Mouse (Mus musculus) urinary bladder, postnatal 14 days (tissue): ENCODE measurements around the gene Gapvd1.
A peak's percentile ranks its signal among the peaks of the same experiment; 100 is the strongest.
"Not testable (repeated sequence)": the region's sequence is repeated elsewhere in the genome, so short reads cannot be mapped to it uniquely, and the experiment has no call there.

Experiments
- DNase-seq: peaks from one replicate; pipeline ENCODE4 v3.0.0; 2021; ENCODE audit warnings: low spot score

The Gapvd1 gene

GRCm38 (mm10) chr2:34754551-34755358 is at the start of gene Gapvd1:
Gapvd1 (minus strand) TSS chr2:34755232.
- no peak for DNase-seq

- DNase-seq = no peak
These were observed 49.8 kb upstream of the Gapvd1 start for GRCm38 (mm10) chr2:34804815-34805214.

- no peak for DNase-seq
These were observed 49.1 kb upstream of the Gapvd1 start for GRCm38 (mm10) chr2:34804172-34804571.

DNA sequence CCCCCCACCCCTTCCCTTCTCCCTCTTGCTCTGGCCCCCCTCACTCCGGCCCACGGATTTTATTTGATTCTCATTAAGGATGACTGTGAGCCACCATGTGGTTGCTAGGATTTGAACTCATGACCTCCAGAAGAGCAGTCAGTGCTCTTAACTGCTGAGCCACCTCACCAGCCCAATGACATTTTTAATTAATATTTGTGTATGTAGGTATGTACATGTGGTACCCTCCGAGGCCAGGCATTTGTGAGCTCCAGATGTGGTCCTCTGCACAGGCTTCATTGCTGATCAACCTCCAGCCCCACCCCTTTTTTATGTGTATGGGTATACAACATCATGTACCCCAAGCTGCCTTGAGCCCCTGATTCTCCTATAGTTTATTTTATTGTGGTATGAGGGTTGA is 48.7 kb upstream of the Gapvd1 start:
- no peak for DNase-seq

- DNase-seq = peak; percentile 15
These were observed 47.7 kb upstream of the Gapvd1 start for GRCm38 (mm10) chr2:34802565-34803245.

GRCm38 (mm10) chr2:34801516-34802482 is 46.8 kb upstream of the Gapvd1 start:
- peak; percentile 98 for DNase-seq

GRCm38 (mm10) chr2:34800371-34800770 is 45.3 kb upstream of the Gapvd1 start:
- DNase-seq = no peak

- peak; percentile 85 for DNase-seq
These were observed 44.6 kb upstream of the Gapvd1 start, which contains the start of gene Rabepk for GRCm38 (mm10) chr2:34799357-34800256. Rabepk (minus strand) TSS chr2:34799912.

DNA sequence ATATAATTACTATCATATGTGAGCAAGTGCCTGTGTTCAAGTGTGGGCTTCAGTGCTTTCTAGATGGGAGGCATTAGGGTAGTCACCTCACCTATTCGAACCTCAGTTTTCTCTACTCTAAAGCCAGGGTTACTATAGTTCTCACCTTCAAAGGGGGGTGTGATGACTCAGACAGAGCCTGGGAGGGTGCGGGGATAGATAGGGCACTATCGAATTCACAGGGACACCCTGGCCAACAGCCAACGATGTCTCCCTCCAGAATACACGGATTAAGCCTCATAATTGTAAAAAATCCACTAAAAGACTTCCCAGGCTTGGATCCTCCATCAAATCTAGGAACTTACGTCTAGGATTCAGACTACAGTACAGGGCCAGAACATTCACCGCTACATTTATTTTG is 40.4 kb upstream of the Gapvd1 start:
- no peak for DNase-seq

DNA sequence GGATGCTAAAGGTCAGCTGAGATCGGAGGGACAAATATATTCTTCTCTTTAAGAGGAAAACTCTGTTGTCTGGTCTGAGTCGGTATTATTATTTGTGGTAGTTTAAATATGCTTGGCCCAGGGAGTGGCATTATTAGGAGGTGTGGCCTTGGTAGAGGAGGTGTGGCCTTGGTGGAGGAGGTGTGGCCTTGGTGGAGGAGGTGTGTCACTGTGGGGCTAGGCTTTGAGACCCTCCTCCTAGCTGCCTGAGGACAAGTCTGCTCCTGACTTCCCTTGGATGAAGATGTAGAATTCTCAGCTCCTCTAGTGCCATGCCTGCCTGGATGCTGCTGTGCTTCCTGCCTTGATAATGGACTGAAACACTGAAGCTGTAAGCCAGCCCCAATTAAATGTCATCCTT is 39.5 kb upstream of the Gapvd1 start:
- no peak for DNase-seq

DNA sequence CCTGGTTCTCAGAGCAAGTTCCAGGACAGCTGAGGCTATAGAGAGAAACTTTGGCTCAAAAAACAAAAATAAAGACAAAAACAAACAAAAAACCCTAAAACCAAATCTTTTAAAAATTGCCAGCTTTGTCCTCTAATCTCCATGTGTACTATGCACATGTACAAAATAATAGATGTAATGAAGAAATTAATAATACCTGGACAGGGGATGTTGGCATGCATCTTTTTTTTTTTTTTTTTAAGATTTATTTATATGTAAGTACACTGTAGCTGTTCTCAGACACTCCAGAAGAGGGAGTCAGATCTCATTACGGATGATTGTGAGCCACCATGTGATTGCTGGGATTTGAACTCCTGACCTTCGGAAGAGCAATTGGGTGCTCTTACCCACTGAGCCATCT is 37.5 kb upstream of the Gapvd1 start:
- DNase-seq = not testable (repeated sequence)

DNA sequence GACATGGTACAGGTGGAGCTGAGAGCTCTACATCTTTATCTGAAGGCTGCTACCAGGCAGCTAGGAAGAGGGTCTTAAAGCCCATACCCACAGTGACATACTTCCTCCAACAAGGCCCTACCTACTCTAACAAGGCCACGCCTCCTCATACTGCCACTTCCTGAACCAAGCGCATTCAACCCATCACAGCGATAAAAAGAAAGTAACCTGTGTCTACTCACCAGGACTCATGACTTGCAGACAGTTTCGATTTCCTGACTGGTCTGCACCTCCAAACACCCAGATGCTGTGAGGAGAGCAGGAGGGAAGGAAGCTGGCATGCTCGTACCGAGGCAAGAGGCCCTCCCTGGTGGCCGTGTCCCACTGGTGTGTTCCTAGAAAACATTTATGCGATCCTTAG is 35.2 kb upstream of the Gapvd1 start:
- no peak for DNase-seq

DNA sequence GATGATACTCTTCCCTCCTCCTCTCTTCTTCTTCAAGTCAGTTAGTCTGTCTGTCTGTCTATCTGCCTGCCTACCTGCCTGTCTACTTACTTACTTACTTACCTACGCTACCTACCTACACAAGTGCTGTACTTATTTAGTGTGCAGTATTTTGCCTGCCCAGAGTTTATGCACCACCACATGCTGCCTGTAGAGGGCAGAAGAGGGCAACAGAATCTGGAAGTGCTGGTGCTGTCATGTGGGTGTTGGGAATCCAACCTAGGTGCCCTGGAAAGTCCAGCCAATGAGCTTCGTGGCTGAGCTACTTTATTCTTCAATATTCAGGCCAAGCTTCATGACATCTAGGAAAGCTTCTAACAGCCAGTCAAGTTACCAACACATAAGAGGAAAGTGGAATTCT is 29.1 kb upstream of the Gapvd1 start:
- peak; percentile 22 for DNase-seq

- DNase-seq = no peak
These were observed 28.3 kb upstream of the Gapvd1 start for GRCm38 (mm10) chr2:34783064-34784020.

- no peak for DNase-seq
These were observed 22.3 kb upstream of the Gapvd1 start for GRCm38 (mm10) chr2:34777237-34777868.

- DNase-seq = no peak
These were observed 19.5 kb upstream of the Gapvd1 start for GRCm38 (mm10) chr2:34774493-34774892.

DNA sequence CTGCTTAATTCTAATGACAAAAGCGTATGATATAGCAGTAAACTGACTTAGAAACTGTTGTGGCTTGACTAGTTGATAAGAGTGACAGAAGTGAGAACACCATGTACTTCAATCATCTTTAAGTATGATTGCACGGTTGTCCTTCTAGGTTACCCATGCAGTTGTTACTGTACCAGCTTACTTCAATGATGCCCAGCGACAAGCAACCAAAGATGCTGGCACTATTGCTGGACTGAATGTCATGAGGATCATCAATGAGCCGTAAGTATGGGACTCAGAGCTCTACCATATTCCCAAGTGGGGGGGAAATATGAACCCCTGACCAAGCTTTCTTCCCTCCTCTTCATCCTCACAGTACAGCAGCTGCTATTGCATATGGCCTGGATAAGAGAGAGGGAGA is 18.6 kb upstream of the Gapvd1 start:
- DNase-seq = no peak

DNA sequence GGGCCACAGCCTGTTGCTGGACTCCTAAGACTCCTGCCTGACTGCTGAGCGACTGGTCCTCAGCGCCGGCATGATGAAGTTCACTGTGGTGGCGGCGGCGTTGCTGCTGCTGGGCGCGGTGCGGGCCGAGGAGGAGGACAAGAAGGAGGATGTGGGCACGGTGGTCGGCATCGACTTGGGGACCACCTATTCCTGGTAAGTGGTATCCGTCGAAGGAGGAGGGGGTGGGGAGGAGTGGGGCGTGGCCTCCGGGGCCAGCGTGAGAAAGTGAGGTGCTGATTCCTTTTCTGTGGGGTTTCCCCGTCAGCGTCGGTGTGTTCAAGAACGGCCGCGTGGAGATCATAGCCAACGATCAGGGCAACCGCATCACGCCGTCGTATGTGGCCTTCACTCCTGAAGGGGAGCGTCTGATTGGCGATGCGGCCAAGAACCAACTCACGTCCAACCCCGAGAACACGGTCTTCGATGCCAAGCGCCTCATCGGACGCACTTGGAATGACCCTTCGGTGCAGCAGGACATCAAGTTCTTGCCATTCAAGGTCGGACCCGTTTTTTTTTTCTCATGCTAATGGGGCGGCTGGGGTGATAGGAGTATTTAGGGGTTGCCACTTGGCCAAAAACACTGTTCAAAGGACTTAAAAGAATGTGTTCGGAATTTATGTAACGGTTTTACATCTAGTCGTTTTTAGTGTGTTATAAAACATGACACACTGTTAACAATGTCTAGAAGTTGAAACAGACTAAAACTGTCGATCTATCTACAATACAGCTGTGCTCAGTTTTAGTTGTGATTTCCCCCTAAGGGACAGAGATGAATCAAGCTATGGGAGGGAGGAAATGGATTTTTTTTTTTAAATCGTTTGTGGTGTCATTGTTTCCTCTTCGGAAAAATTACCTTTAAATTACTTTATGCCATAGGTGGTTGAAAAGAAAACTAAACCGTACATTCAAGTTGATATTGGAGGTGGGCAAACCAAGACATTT is 17.5 kb upstream of the Gapvd1 start:
- DNase-seq = peak; percentile 42
